Mouse (Mus musculus): ENCODE data around the gene Otogl.

GRCm38 (mm10) chr10:107922750-107923149, 10.8 kb upstream of the Otogl start:
- TF ChIP-seq CTCF (IDR thresholded peaks at IDR 0.05; ENCODE audit: extremely low read depth, insufficient read depth, insufficient read length, insufficient replicate concordance) = no peak
- TF ChIP-seq POLR2A (IDR thresholded peaks at IDR 0.05; ENCODE audit: low read depth, low read length) = no peak

Measured in spleen, adult 2 months (tissue).